Mouse (Mus musculus): ENCODE data around the gene Gm21954.
A peak's percentile ranks its signal among the peaks of the same experiment; 100 is the strongest.

DNA sequence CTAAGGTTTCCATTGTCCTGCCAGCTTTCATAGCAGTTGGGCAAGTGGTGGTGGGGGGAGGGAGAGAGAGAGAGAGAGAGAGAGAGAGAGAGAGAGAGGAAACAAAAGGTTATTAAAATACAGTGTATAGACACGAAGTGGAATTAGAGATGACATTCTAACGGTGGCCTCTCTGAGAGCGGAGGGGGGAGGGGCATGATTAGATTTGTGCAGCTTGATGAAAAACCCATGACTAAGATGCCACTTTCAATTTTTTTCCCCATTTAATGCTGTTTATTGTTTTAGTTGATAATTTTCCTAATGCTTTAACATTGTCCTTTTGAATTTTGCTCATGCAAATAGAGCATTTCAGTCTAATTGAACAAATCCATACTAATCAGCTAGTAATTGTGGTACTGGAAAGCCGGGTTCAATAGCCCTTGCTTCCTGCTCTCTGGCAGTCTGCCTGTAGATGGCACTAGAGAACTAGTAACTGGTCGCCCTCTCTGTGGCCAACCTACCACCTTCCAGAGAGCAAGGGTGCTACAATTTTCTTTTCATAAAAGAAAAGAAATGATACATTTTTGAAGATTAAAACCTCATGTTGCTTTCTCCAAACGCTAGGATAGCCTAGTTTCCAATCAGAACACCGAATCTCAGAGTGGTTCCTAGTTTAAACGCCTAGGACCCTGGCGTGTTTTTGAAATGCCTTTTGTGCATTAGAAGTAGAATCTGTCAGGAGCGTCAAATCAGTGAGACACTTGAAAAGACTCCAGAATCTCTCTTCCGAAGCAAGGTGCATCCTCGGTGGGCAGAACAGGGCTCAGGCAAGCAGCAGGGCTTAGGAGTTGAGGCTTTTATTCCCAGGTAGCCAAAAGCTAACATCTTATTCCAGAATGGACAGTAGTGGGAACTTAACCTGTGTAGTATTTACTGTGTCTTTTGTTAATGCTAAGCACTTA, 48.5 kb upstream of the Gm21954 start:
- TF ChIP-seq CTCF (IDR thresholded peaks at IDR 0.05; ENCODE audit: low read depth, low read length), result peak; percentile 73
- no peak for TF ChIP-seq POLR2A (IDR thresholded peaks at IDR 0.05; ENCODE audit: extremely low read depth, insufficient read depth, low read length)
